In genomic region chr2:56304920-56305319, GRCm38 (mm10) we compare ENCODE assay signal across 19 mouse cellular contexts.
A peak's percentile ranks its signal among the peaks of the same experiment; 100 is the strongest.
DNase-seq lines count a peak whose midpoint lies in the region; ATAC-seq lines count a peak whose summit lies in the region.
"Had no signal": no experiment of that assay in that cellular context is flagged by ENCODE, and none has a peak within 500 bp of the region (broad histone marks: within the 10 kb centered on the region; RNA-seq: fewer than 3 reads in every experiment).

No protein-coding gene starts in this region.

- peak; percentile 100 for ATAC-seq in granulocyte monocyte progenitor cell, adult 5-6 weeks (replicated peaks; ENCODE audit: poor library complexity, severe bottlenecking)
- ATAC-seq: forebrain, embryonic 16.5 days; intestine, embryonic 16.5 days; Patski had no signal

- DNase-seq in lung, adult 18-20 months: peak; percentile 4 to 5
- DNase-seq in lung, postnatal 10 days: no peak
- DNase-seq in MEL-GATA-1-ER (ENCODE audit: extremely low read depth, low read depth): peak; percentile 73
- DNase-seq in skeletal muscle tissue, adult 2 months (ENCODE audit: low read depth, low spot score): peak; percentile 2
- DNase-seq in T-cell, adult 2 months (ENCODE audit: low spot score): no peak
- DNase-seq in natural killer cell, adult 2 months (ENCODE audit: low spot score in 2 of 2): no peak
- DNase-seq: adrenal gland, postnatal 25 days; cerebellum, adult 18-20 months; cerebellum, postnatal 10 days; kidney, adult 9 months; kidney, postnatal 10 days; lung, embryonic 14.5 days; retina, postnatal 1 day; right cerebral cortex, postnatal 14 days; thymus, postnatal 14 days had no signal

Comparison
In these comparisons a context has a peak if more than half of its experiments do, and no peak if none do; other contexts are left out.
1. DNase-seq: peak in lung, adult 18-20 months (2 of 2), MEL-GATA-1-ER (single experiment) and skeletal muscle tissue, adult 2 months (single experiment); none in lung, postnatal 10 days (single experiment), T-cell, adult 2 months (single experiment) and natural killer cell, adult 2 months (0 of 2).